Mouse (Mus musculus) bone marrow, adult 2 months (tissue): ENCODE measurements around the gene Znhit6. TPM values are rescaled to one million over a fixed set of nuclear protein-coding genes. Genes with fewer than 3 reads are reported as not detected.

ENCODE experiments used
- H3K27ac ChIP-seq: fragments of 200-500 bp; 2 replicates; pipeline ENCODE4 v1.5.1; 2012; ENCODE audit warnings: low read depth, mild to moderate bottlenecking, control low read depth, inconsistent platforms, low read length; ENCODE audit not compliant: control insufficient read depth, poor library complexity, insufficient read depth
- H3K4me1 ChIP-seq: fragments of 200-500 bp; 2 replicates; pipeline ENCODE4 v1.6.1; 2011; ENCODE audit warnings: low read length; ENCODE audit not compliant: control insufficient read depth, insufficient read depth
- H3K4me3 ChIP-seq: fragments of 200-500 bp; replicated peaks from 2 replicates; pipeline ENCODE3; 2011; ENCODE audit warnings: mild to moderate bottlenecking, low read depth, low read length, control low read depth; ENCODE audit not compliant: control insufficient read depth
- CTCF ChIP-seq: fragments of 200-500 bp; IDR thresholded peaks from 2 replicates; pipeline ENCODE4 v1.5.1; 2011; ENCODE audit warnings: low read length, control low read depth; ENCODE audit not compliant: control insufficient read depth, insufficient read depth
- POLR2A ChIP-seq: fragments of 200-500 bp; IDR thresholded peaks from 2 replicates; pipeline ENCODE4 v1.6.1; 2011; ENCODE audit warnings: low read depth, mild to moderate bottlenecking, control low read depth, low read length, borderline replicate concordance; ENCODE audit not compliant: control insufficient read depth
- WGBS: fragments of 180-500 bp; shearing (Covaris S2); methylation state at CpG from one replicate; pipeline ENCODE4 v1.1.7; 2018; 5-methylcytosine and 5-hydroxymethylcytosine counted together
- polyA plus RNA-seq: library from polyadenylated mRNA; stranded (reverse); fragments of >200 nt; gene quantifications from 2 replicates; pipeline ENCODE4 v1.2.4, GENCODE M21; 2011; ENCODE audit warnings: low replicate concordance; ENCODE audit not compliant: missing spikeins, insufficient read depth, insufficient read length

Gene Znhit6
- polyA plus RNA-seq, 1 experiment = 21.9 TPM

GRCm38 (mm10) chr3:145650298-145651011, 74.5 kb downstream of the Znhit6 start:
- H3K4me1 ChIP-seq = no peaks in the 10 kb centered on the region
- H3K4me3 ChIP-seq = no peak overlapping the region
- no peak for TF ChIP-seq CTCF
- no peak for TF ChIP-seq POLR2A
- no peak overlapping the region for H3K27ac ChIP-seq
- 3% methylated on average over 18 of the region's 18 CpGs for WGBS

GRCm38 (mm10) chr3:145651029-145651977, 75.3 kb downstream of the Znhit6 start:
- TF ChIP-seq CTCF = no peak
- no peak for TF ChIP-seq POLR2A
- Histone ChIP-seq H3K4me1 (no peaks in the 10 kb centered on the region), H3K4me3 (no peak overlapping the region), H3K27ac (no peak overlapping the region; the same call in 1 of the 2 replicates)
- WGBS = 10% methylated on average over 19 of the region's 19 CpGs

- no peak for TF ChIP-seq POLR2A
- H3K27ac ChIP-seq = no peak overlapping the region
Observed at GRCm38 (mm10) chr3:145651978-145652321, 75.9 kb downstream of the Znhit6 start.

GRCm38 (mm10) chr3:145652322-145653131, 76.5 kb downstream of the Znhit6 start:
- Histone ChIP-seq H3K4me3 (no peak overlapping the region), H3K4me1 (no peaks in the 10 kb centered on the region), H3K27ac (no peak overlapping the region)
- no peak for TF ChIP-seq CTCF
- TF ChIP-seq POLR2A = no peak
- 18% methylated on average over 20 of the region's 20 CpGs for WGBS

More at GRCm38 (mm10) chr3:145651978-145652321, 75.9 kb downstream of the Znhit6 start:
- no peaks in the 10 kb centered on the region for H3K4me1 ChIP-seq
- WGBS = 20% methylated on average over 10 of the region's 10 CpGs
- H3K4me3 ChIP-seq = no peak overlapping the region

GRCm38 (mm10) chr3:145653191-145653940, 77.4 kb downstream of the Znhit6 start:
- 3% methylated on average over 53 of the region's 53 CpGs for WGBS
- Histone ChIP-seq H3K4me1 (no peaks in the 10 kb centered on the region), H3K4me3 (no peak overlapping the region), H3K27ac (no peak overlapping the region; the same call in 1 of the 2 replicates)
- TF ChIP-seq POLR2A (no peak), CTCF (no peak)

- Histone ChIP-seq H3K27ac (no peak overlapping the region), H3K4me1 (no peaks in the 10 kb centered on the region), H3K4me3 (no peak overlapping the region)
- 90% methylated on average over 9 of the region's 9 CpGs for WGBS
- no peak for TF ChIP-seq CTCF
- no peak for TF ChIP-seq POLR2A
Observed at GRCm38 (mm10) chr3:145654028-145654427, 78.0 kb downstream of the Znhit6 start.

Other genes starting within 250 kb of the Znhit6 start
- gene Ccn1, start 73.8 kb downstream of the Znhit6 start, polyA plus RNA-seq = 4.3 and 15.7 TPM in 2 replicates
- 0.70 and 2.4 TPM in 2 replicates for gene Ddah1, start 182.5 kb downstream of the Znhit6 start, polyA plus RNA-seq